Mouse (Mus musculus) MEL (cell line): ENCODE measurements around the gene Slc5a2. TPM values are rescaled to one million over a fixed set of nuclear protein-coding genes. Genes with fewer than 3 reads are reported as not detected.

Experiments used
- DNase-seq: peaks from one replicate; pipeline ENCODE4 v3.0.0; 2011; ENCODE audit warnings: low read depth, low spot score
- H3K27ac ChIP-seq: 2 replicates; pipeline ENCODE4 v1.5.1; 2012; ENCODE audit warnings: low read depth, mild to moderate bottlenecking, control low read depth, low read length, moderate library complexity; ENCODE audit not compliant: control insufficient read depth
- H3K27me3 ChIP-seq, 2 experiments: fragments of 150-350 bp in 1 of 2; sonication (generic) in 1 of 2; 2 replicates each; pipeline ENCODE4 v1.6.1; 2012; ENCODE audit warnings: low read length in 2 of 2, mild to moderate bottlenecking in 2 of 2, improper control_type of control experiment in 1 of 2, moderate library complexity in 1 of 2; ENCODE audit not compliant: insufficient read depth in 2 of 2, control insufficient read depth in 1 of 2
- H3K36me3 ChIP-seq, 2 experiments: 2 replicates each; pipeline ENCODE4 v1.6.1; 2012 to 2014; ENCODE audit warnings: low read length in 2 of 2, improper control_type of control experiment in 1 of 2, inconsistent platforms in 1 of 2, mild to moderate bottlenecking in 1 of 2; ENCODE audit not compliant: insufficient read depth in 2 of 2, control insufficient read depth in 1 of 2
- H3K4me1 ChIP-seq, 2 experiments: fragments of 150-350 bp in 1 of 2; sonication (generic) in 1 of 2; 2 replicates each; pipeline ENCODE4 v1.6.1; 2012; ENCODE audit warnings: low read length in 2 of 2, improper control_type of control experiment in 1 of 2, mild to moderate bottlenecking in 1 of 2; ENCODE audit not compliant: insufficient read depth in 2 of 2, control insufficient read depth in 1 of 2
- H3K4me3 ChIP-seq, 2 experiments: fragments of 150-350 bp in 1 of 2; sonication (generic) in 1 of 2; 2 replicates each; pipeline ENCODE4 v1.5.1; 2012; ENCODE audit warnings: low read depth in 2 of 2, low read length in 2 of 2, mild to moderate bottlenecking in 2 of 2, moderate library complexity in 2 of 2, control low read depth in 1 of 2, improper control_type of control experiment in 1 of 2; ENCODE audit not compliant: control insufficient read depth in 1 of 2, insufficient read depth in 1 of 2
- H3K79me2 ChIP-seq: 2 replicates; pipeline ENCODE4 v1.6.1; 2012; ENCODE audit warnings: mild to moderate bottlenecking, low read length, moderate library complexity; ENCODE audit not compliant: control insufficient read depth, poor library complexity, insufficient read depth
- H3K9ac ChIP-seq: 2 replicates; pipeline ENCODE4 v1.6.1; 2012; ENCODE audit warnings: low read depth, mild to moderate bottlenecking, control low read depth, low read length, moderate library complexity; ENCODE audit not compliant: control insufficient read depth, poor library complexity, severe bottlenecking
- H3K9me3 ChIP-seq: fragments of 150-350 bp; sonication (generic); replicated peaks from 2 replicates; pipeline ENCODE4 v1.6.1; 2012; ENCODE audit warnings: mild to moderate bottlenecking, low read length, improper control_type of control experiment, moderate library complexity; ENCODE audit not compliant: insufficient read depth
- BHLHE40 ChIP-seq: IDR thresholded peaks from 2 replicates; pipeline ENCODE4 v1.6.1; 2012; ENCODE audit warnings: low read depth, mild to moderate bottlenecking, inconsistent platforms, low read length, improper control_type of control experiment, borderline replicate concordance
- CHD2 ChIP-seq: IDR thresholded peaks from 2 replicates; pipeline ENCODE4 v1.6.1; 2011; ENCODE audit warnings: low read length, improper control_type of control experiment
- CTCF ChIP-seq, 3 experiments: IDR thresholded peaks in 2 of 3; conservative IDR thresholded peaks in 1 of 3; 2 replicates each; pipeline ENCODE4 v1.5.1; 2011 to 2012; ENCODE audit warnings: low read length in 3 of 3, low read depth in 2 of 3, mild to moderate bottlenecking in 2 of 3, improper control_type of control experiment in 1 of 3, inconsistent platforms in 1 of 3, mixed read lengths in 1 of 3, moderate library complexity in 1 of 3; ENCODE audit not compliant: control insufficient read depth in 1 of 3, insufficient read depth in 1 of 3, poor library complexity in 1 of 3, severe bottlenecking in 1 of 3
- ELF1 ChIP-seq: IDR thresholded peaks from 2 replicates; pipeline ENCODE4 v1.6.1; 2014; ENCODE audit warnings: low read depth, mild to moderate bottlenecking, inconsistent platforms, low read length, improper control_type of control experiment, moderate library complexity
- EP300 ChIP-seq, 2 experiments: IDR thresholded peaks; 2 replicates each; pipeline ENCODE4 v1.6.1; 2011; ENCODE audit warnings: improper control_type of control experiment in 2 of 2, low read length in 2 of 2, low read depth in 1 of 2, mild to moderate bottlenecking in 1 of 2
- GABPA ChIP-seq: IDR thresholded peaks from 2 replicates; pipeline ENCODE4 v1.6.1; 2012; ENCODE audit warnings: low read depth, mild to moderate bottlenecking, inconsistent platforms, low read length, improper control_type of control experiment, moderate library complexity
- JUND ChIP-seq: IDR thresholded peaks from 2 replicates; pipeline ENCODE4 v1.6.1; 2011; ENCODE audit warnings: low read depth, mild to moderate bottlenecking, improper control_type of control experiment, low read length
- MAZ ChIP-seq: IDR thresholded peaks from 2 replicates; pipeline ENCODE4 v1.6.1; 2012; ENCODE audit warnings: low read depth, mild to moderate bottlenecking, inconsistent platforms, low read length, improper control_type of control experiment
- MYB ChIP-seq: IDR thresholded peaks from 2 replicates; pipeline ENCODE4 v1.6.1; 2011; ENCODE audit warnings: mild to moderate bottlenecking, low read depth, low read length, improper control_type of control experiment
- POLR2A ChIP-seq, 2 experiments: IDR thresholded peaks; 2 replicates each; pipeline ENCODE4 v1.6.1; 2011 to 2012; ENCODE audit warnings: low read length in 2 of 2, mild to moderate bottlenecking in 2 of 2, control low read depth in 1 of 2, improper control_type of control experiment in 1 of 2, low read depth in 1 of 2, moderate library complexity in 1 of 2; ENCODE audit not compliant: control insufficient read depth in 1 of 2, insufficient read depth in 1 of 2, poor library complexity in 1 of 2
- POLR2AphosphoS5 ChIP-seq: IDR thresholded peaks from 2 replicates; pipeline ENCODE4 v1.6.1; 2012; ENCODE audit warnings: low read depth, borderline replicate concordance, mild to moderate bottlenecking, inconsistent platforms, low read length, moderate library complexity, mixed read lengths
- RAD21 ChIP-seq: IDR thresholded peaks from 2 replicates; pipeline ENCODE4 v1.6.1; 2011; ENCODE audit warnings: mild to moderate bottlenecking, low read depth, low read length, improper control_type of control experiment
- RCOR1 ChIP-seq: IDR thresholded peaks from 2 replicates; pipeline ENCODE4 v1.6.1; 2012; ENCODE audit warnings: low read depth, mild to moderate bottlenecking, inconsistent platforms, low read length, improper control_type of control experiment
- TCF12 ChIP-seq: IDR thresholded peaks from 2 replicates; pipeline ENCODE4 v1.6.1; 2014; ENCODE audit warnings: low read depth, mild to moderate bottlenecking, inconsistent platforms, low read length, improper control_type of control experiment, moderate library complexity
- UBTF ChIP-seq: IDR thresholded peaks from 2 replicates; pipeline ENCODE4 v1.6.1; 2012; ENCODE audit warnings: low read depth, mild to moderate bottlenecking, inconsistent platforms, low read length, improper control_type of control experiment, moderate library complexity, borderline replicate concordance; ENCODE audit not compliant: insufficient read depth
- USF1 ChIP-seq: IDR thresholded peaks from 2 replicates; pipeline ENCODE4 v1.6.1; 2014; ENCODE audit warnings: low read depth, mild to moderate bottlenecking, inconsistent platforms, low read length, improper control_type of control experiment, moderate library complexity
- ZNF384 ChIP-seq: IDR thresholded peaks from 2 replicates; pipeline ENCODE4 v1.6.1; 2012; ENCODE audit warnings: low read depth, mild to moderate bottlenecking, inconsistent platforms, low read length, improper control_type of control experiment
- polyA plus RNA-seq, 2 experiments: library from polyadenylated mRNA; stranded (reverse) in 1 of 2; unstranded in 1 of 2; fragments of >175 nt in 1 of 2; fragments of >200 nt in 1 of 2; gene quantifications; 2 replicates each; pipeline versions ENCODE4 v1.2.1 to v1.2.4; 2012; ENCODE audit warnings: low replicate concordance in 2 of 2, low read depth in 1 of 2; ENCODE audit not compliant: insufficient read length in 2 of 2, insufficient read depth in 1 of 2, missing spikeins in 1 of 2
- total RNA-seq: library from RNA; depleted of rRNA; stranded (reverse); fragments of 300-350 nt; gene quantifications from 2 replicates; pipeline ENCODE4 v1.2.3, GENCODE M21; 2012

Slc5a2 gene
- total and polyA plus RNA-seq, 3 experiments = 0.25 to 0.58 TPM; not detected in 1

GRCm38 (mm10) chr7:128312375-128313059 is 47.1 kb downstream of the Slc5a2 start:
- H3K4me3 ChIP-seq = no peak overlapping the region
- peaks cover 0 to 13% of the 10 kb centered on the region in 2 experiments; a peak in 2 of 4 replicates for H3K36me3 ChIP-seq
- no peaks in the 10 kb centered on the region for H3K9me3 ChIP-seq
- no peak overlapping the region for H3K9ac ChIP-seq
- H3K27me3 ChIP-seq = peaks cover 0 to 2% of the 10 kb centered on the region in 2 experiments; a peak in 2 of 4 replicates
- peaks cover 4 to 10% of the 10 kb centered on the region in 2 experiments; a peak in 3 of 4 replicates for H3K4me1 ChIP-seq
- TF ChIP-seq JUND (no peak), EP300 (IDR thresholded peaks at IDR 0.05; ENCODE audit: low read depth in 1 of 2, low read length in 2 of 2) (no peak), ELF1 (no peak), ZNF384 (no peak), POLR2A (IDR thresholded peaks at IDR 0.05; ENCODE audit: control insufficient read depth in 1 of 2, insufficient read depth in 1 of 2, low read depth in 1 of 2, low read length in 2 of 2, poor library complexity in 1 of 2) (no peak), CHD2 (no peak), RCOR1 (no peak), USF1 (no peak), GABPA (no peak), POLR2AphosphoS5 (no peak), MYB (no peak), RAD21 (no peak), CTCF (IDR thresholded peaks at IDR 0.05 in 2 of 3, conservative IDR thresholded peaks at IDR 0.05 in 1 of 3; ENCODE audit: control insufficient read depth in 1 of 3, insufficient read depth in 1 of 3, low read depth in 2 of 3, low read length in 3 of 3, poor library complexity in 1 of 3, severe bottlenecking in 1 of 3) (no peak), TCF12 (no peak), BHLHE40 (no peak), UBTF (no peak)
- H3K79me2 ChIP-seq = no peaks in the 10 kb centered on the region
- H3K27ac ChIP-seq = no peak overlapping the region
- DNase-seq = no peak

GRCm38 (mm10) chr7:128313601-128314000 is 48.1 kb downstream of the Slc5a2 start:
- Histone ChIP-seq H3K9ac (no peak overlapping the region), H3K4me1 (peaks cover 4 to 10% of the 10 kb centered on the region in 2 experiments; a peak in 3 of 4 replicates), H3K9me3 (no peaks in the 10 kb centered on the region), H3K27me3 (peaks cover 0 to 2% of the 10 kb centered on the region in 2 experiments; a peak in 2 of 4 replicates), H3K79me2 (no peaks in the 10 kb centered on the region), H3K4me3 (no peak overlapping the region), H3K36me3 (peaks cover 0 to 13% of the 10 kb centered on the region in 2 experiments; a peak in 2 of 4 replicates), H3K27ac (no peak overlapping the region)
- TF ChIP-seq MAZ = no peak
- peak in 1 of 3 experiments; percentile 15; a peak in 1 of 6 replicates for TF ChIP-seq CTCF (IDR thresholded peaks at IDR 0.05 in 2 of 3, conservative IDR thresholded peaks at IDR 0.05 in 1 of 3; ENCODE audit: control insufficient read depth in 1 of 3, insufficient read depth in 1 of 3, low read depth in 2 of 3, low read length in 3 of 3, poor library complexity in 1 of 3, severe bottlenecking in 1 of 3)
- DNase-seq = no peak
